Mouse (Mus musculus) left cerebral cortex, adult 18-20 months (tissue): ENCODE measurements at regions not wholly inside any gene's neighbourhood (a gene's known extent, or its start where the extent isn't known, plus 50 kb on each side); places are given as distances from the start of the nearest gene placed in this dataset.

Experiments
- DNase-seq, 2 experiments: peaks; one replicate each; pipeline ENCODE4 v3.0.0; 2021 to 2022; ENCODE audit warnings: low spot score in 2 of 2, mixed read lengths in 1 of 2

GRCm38 (mm10) chr11:18067676-18068075 is 114.0 kb upstream of the Etaa1 start:
- DNase-seq: no peak

GRCm38 (mm10) chr11:18041589-18041988 is 87.9 kb upstream of the Etaa1 start:
- no peak for DNase-seq

- no peak for DNase-seq
These were observed 77.4 kb upstream of the Etaa1 start for GRCm38 (mm10) chr11:18031049-18031448.

- DNase-seq: no peak
These were observed 68.4 kb upstream of the Etaa1 start for GRCm38 (mm10) chr11:18022065-18022464.

- DNase-seq: no peak
These were observed 61.6 kb upstream of the Etaa1 start for GRCm38 (mm10) chr11:18015239-18015638.

GRCm38 (mm10) chr11:18014610-18015009 is 60.9 kb upstream of the Etaa1 start:
- no peak for DNase-seq

- no peak for DNase-seq
These were observed 58.4 kb upstream of the Etaa1 start for GRCm38 (mm10) chr11:18012085-18012484.

GRCm38 (mm10) chr11:18011101-18011733 is 57.5 kb upstream of the Etaa1 start:
- DNase-seq: no peak

- no peak for DNase-seq
These were observed 54.5 kb upstream of the Etaa1 start for GRCm38 (mm10) chr11:18008140-18008539.
